Mouse (Mus musculus) ES-Bruce4 (cell line): ENCODE results near the gene F2r. TPM values are rescaled to one million over a fixed set of nuclear protein-coding genes. Genes with fewer than 3 reads are reported as not detected.
A peak's percentile ranks its signal among the peaks of the same experiment; 100 is the strongest.

Experiments used
- H3K27ac ChIP-seq: 2 replicates; pipeline ENCODE4 v1.5.1; 2012; ENCODE audit warnings: low read length, inconsistent platforms; ENCODE audit not compliant: insufficient read depth
- H3K27me3 ChIP-seq: 2 replicates; pipeline ENCODE4 v1.6.1; 2012; ENCODE audit warnings: mild to moderate bottlenecking, low read length, inconsistent platforms; ENCODE audit not compliant: control insufficient read depth, poor library complexity, insufficient read depth, severe bottlenecking
- H3K36me3 ChIP-seq: 2 replicates; pipeline ENCODE4 v1.6.1; 2012; ENCODE audit warnings: inconsistent platforms, mild to moderate bottlenecking, low read length, moderate library complexity; ENCODE audit not compliant: control insufficient read depth, poor library complexity, insufficient read depth, severe bottlenecking
- H3K4me1 ChIP-seq: one replicate; pipeline ENCODE4 v1.8.1; 2011; ENCODE audit warnings: low read length; ENCODE audit not compliant: control insufficient read depth, insufficient read depth
- H3K4me3 ChIP-seq: 2 replicates; pipeline ENCODE4 v1.5.1; 2011; ENCODE audit warnings: low read depth, mild to moderate bottlenecking, low read length
- H3K9ac ChIP-seq: 2 replicates; pipeline ENCODE4 v1.6.1; 2012; ENCODE audit warnings: low read depth, mild to moderate bottlenecking, inconsistent platforms; ENCODE audit not compliant: poor library complexity, severe bottlenecking
- H3K9me3 ChIP-seq: replicated peaks from 2 replicates; pipeline ENCODE4 v1.6.1; 2012; ENCODE audit warnings: mild to moderate bottlenecking, low read length, inconsistent platforms; ENCODE audit not compliant: control insufficient read depth, poor library complexity, insufficient read depth, severe bottlenecking
- CTCF ChIP-seq: IDR thresholded peaks from one replicate; pipeline ENCODE4 v1.8.1; 2011; ENCODE audit warnings: low read depth, low read length
- EP300 ChIP-seq: IDR thresholded peaks from 2 replicates; pipeline ENCODE4 v1.6.1; 2011; ENCODE audit warnings: low read depth, low read length; ENCODE audit not compliant: insufficient read depth
- POLR2A ChIP-seq: IDR thresholded peaks from one replicate; pipeline ENCODE4 v1.8.1; 2011; ENCODE audit warnings: low read length; ENCODE audit not compliant: insufficient read depth
- polyA plus RNA-seq: library from polyadenylated mRNA; stranded (reverse); fragments of >200 nt; gene quantifications from 2 replicates; pipeline ENCODE4 v1.2.4, GENCODE M21; 2011; ENCODE audit warnings: low read depth; ENCODE audit not compliant: missing spikeins, insufficient read depth, insufficient read length

Gene F2r
- polyA plus RNA-seq, 1 experiment = 36.7 TPM

DNA sequence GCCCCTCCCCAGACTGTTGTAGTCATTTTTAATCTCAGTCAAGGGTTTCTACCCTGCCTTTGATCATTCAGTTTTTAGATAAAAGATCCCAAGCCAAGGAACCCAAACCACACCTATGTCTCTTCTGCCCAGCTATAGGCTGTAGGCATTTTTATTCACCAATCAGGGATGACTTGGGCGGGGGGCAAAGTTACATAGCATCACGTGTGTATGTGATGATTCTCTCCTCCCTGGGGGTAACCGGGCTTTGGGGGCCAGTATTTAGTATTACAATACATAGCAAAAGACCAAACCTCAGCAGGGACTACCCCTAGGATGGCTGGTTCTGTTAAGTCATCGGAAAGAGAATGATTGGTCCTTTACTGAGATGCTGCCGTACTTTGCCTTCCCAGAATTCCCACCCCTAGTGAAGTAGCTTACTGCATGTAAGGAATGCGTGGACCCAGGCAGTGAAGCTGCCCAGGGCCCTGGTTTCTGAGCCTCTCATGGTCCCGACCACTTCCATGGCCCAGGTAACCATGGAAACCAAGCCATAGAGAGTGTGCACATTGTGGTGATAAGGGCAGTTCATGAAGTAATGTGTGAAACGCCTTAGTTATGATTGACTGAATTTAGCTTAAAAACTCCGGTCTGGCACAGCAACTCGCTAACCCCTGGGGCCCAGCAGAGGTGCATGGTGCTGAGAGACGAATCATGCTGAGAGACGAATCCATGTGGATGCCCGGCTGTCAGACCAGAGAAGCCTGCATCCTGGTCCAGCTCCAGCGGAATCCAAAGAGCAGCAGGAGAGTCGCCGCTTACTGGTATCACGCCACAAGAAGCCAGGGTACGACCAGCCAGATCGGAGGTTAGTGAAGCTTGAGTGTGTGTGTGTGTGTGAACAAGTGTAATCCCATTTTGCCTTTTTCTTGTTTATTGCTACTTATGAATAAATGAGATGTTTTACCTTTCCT, 34.8 kb downstream of the F2r start:
- no peak overlapping the region for H3K4me3 ChIP-seq
- TF ChIP-seq EP300 (no peak), CTCF (no peak)
- H3K36me3 ChIP-seq = no peaks in the 10 kb centered on the region
- H3K27ac ChIP-seq = no peak overlapping the region
- H3K4me1 ChIP-seq = no peaks in the 10 kb centered on the region
- no peaks in the 10 kb centered on the region for H3K27me3 ChIP-seq
- H3K9me3 ChIP-seq = no peaks in the 10 kb centered on the region
- no peak overlapping the region for H3K9ac ChIP-seq

DNA sequence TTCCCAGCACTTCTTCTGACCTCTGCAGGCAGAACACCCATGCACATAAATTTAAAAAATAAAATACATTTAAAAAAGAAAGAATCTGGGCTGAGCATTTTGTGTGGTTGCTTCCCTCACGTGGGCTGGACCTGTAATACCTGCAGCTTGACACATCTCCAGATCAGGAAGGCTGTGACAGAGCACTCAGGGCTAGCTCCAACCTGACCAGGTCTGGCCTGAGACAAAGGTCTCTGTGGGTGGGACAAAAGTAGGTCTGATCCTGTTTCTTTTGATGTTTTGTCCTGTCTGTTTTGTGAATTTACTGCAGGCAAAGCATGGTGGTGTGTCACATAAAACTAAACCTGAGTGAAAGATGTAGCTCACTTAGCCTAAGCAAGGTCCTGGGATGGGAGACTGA, 36.4 kb downstream of the F2r start:
- no peaks in the 10 kb centered on the region for H3K27me3 ChIP-seq
- TF ChIP-seq EP300 (no peak), CTCF (no peak), POLR2A (no peak)

DNA sequence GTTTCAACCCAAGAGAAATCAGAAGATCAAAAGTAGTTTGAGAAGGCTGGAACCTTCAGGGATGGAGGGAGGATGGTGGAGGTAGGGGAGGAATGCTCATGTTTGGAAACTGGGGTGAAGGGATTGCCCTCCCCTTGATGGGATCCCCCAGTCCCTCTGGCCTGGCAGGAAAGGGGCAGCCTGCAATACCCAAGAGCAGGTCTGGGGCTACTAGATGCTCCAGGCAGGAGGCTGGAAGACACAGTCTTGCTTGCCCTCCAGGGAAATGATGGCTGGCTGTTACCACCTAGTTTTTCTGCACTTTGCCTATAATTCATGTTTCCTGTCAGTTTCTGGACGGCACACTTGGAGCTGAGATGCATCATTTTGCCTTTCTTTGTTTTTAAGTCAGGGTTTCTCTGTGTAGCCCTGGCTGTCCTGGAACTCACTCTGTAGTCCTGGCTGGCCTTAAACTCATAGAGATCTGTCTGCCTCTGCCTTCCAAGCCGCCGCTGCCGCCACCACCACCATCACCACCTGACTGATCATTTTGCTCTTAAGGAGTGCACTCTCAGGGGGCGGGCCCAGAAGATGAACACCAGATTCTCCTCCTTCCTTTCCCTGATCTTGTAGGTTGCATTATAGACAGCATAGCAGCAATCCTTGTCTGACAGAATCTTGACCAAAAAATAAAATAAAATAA, 40.1 kb downstream of the F2r start:
- Histone ChIP-seq H3K4me1 (no peaks in the 10 kb centered on the region), H3K9me3 (no peaks in the 10 kb centered on the region), H3K27ac (no peak overlapping the region), H3K27me3 (no peaks in the 10 kb centered on the region), H3K9ac (no peak overlapping the region), H3K4me3 (no peak overlapping the region), H3K36me3 (no peaks in the 10 kb centered on the region)
- TF ChIP-seq POLR2A = no peak
- no peak for TF ChIP-seq EP300
- no peak for TF ChIP-seq CTCF

More for the DNA sequence above, 36.4 kb downstream of the F2r start:
- Histone ChIP-seq H3K27ac (no peak overlapping the region), H3K9me3 (no peaks in the 10 kb centered on the region), H3K4me1 (no peaks in the 10 kb centered on the region), H3K9ac (no peak overlapping the region), H3K4me3 (no peak overlapping the region), H3K36me3 (no peaks in the 10 kb centered on the region)

DNA sequence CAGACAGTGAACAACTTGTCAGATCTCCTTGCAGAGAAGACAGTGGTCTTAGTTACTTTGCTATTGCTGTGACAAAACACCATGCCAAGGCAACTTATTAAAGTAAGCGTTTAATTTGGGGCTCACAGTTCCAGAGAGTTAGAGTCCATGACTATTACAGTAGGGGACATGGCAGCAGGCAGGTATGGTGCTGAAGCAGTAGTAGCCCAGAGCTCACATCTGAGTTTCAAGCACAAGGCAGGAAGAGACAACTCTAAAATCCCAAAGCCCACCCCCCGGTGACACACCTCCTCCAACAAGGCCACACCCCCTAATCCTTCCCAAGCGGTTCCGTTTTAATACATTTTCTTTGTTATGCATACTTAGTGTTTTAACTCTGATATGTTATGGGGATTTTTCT, 47.4 kb downstream of the F2r start:
- Histone ChIP-seq H3K9ac (no peak overlapping the region), H3K27me3 (no peaks in the 10 kb centered on the region)
- TF ChIP-seq CTCF (no peak), EP300 (no peak), POLR2A (no peak)

DNA sequence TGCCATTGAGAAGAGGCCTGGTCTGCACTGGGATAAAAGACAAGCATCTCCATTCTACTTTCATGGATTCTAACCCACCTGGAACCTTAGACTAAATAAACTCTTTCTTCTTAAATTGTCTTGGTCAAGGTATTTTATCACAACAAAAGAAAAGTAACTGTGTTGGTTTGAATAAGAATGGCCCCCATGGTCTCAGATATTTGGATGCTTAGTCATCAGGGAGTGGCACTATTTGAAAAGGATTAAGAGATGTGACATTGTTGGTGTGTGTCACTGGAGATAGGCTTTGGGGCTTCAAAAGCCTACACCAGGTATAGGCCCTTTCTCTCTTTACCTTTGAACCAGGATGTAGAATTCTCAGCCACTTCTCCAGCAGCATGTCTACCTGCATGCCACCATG, 49.0 kb downstream of the F2r start:
- no peak overlapping the region for H3K4me3 ChIP-seq
- H3K9ac ChIP-seq = no peak overlapping the region
- H3K4me1 ChIP-seq = no peaks in the 10 kb centered on the region
- H3K36me3 ChIP-seq = no peaks in the 10 kb centered on the region
- peaks cover 31% of the 10 kb centered on the region for H3K9me3 ChIP-seq
- H3K27me3 ChIP-seq = no peaks in the 10 kb centered on the region
- peak overlapping the region; percentile 7; the same call in 1 of the 2 replicates for H3K27ac ChIP-seq
- TF ChIP-seq EP300 = no peak
- no peak for TF ChIP-seq CTCF
- TF ChIP-seq POLR2A = no peak

More for the DNA sequence above, 47.4 kb downstream of the F2r start:
- Histone ChIP-seq H3K4me3 (no peak overlapping the region), H3K4me1 (no peaks in the 10 kb centered on the region), H3K36me3 (no peaks in the 10 kb centered on the region), H3K27ac (no peak overlapping the region), H3K9me3 (peaks cover 31% of the 10 kb centered on the region)

DNA sequence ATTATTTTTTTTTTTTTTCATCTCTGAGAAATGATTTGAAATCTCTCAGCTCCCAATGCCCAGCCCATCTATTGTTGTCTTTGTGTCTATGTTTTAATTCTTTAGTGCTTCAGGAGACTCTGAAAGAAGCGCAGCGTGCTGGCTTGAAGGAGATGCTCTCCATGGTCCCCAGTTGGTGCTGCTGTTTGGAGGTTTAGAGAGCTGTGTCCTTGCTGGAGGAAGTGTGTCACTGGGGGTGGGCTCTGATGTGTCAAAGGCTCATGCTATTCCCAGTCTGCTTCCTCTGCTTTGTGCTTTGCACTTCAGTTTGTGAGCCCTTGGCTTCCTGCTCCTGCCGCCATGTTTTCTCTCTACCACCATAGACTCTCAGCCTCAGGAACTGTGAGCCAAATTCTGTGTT, 50.0 kb downstream of the F2r start:
- H3K4me1 ChIP-seq = no peaks in the 10 kb centered on the region
- H3K27ac ChIP-seq = no peak overlapping the region
- H3K9me3 ChIP-seq = peaks cover 31% of the 10 kb centered on the region
- H3K27me3 ChIP-seq = no peaks in the 10 kb centered on the region
- no peak overlapping the region for H3K4me3 ChIP-seq
- H3K9ac ChIP-seq = no peak overlapping the region
- TF ChIP-seq POLR2A = no peak
- TF ChIP-seq CTCF = no peak
- no peak for TF ChIP-seq EP300
- no peaks in the 10 kb centered on the region for H3K36me3 ChIP-seq
